Mouse (Mus musculus) small intestine, adult 2 months (tissue): Measurements from ENCODE around the gene Gcsh. TPM values are rescaled to one million over a fixed set of nuclear protein-coding genes. Genes with fewer than 3 reads are reported as not detected.

Experiments used
- H3K27ac ChIP-seq: fragments of 200-500 bp; 2 replicates; pipeline ENCODE4 v1.5.1; 2012; ENCODE audit warnings: low read depth, low read length, control low read depth, inconsistent platforms; ENCODE audit not compliant: insufficient read depth
- H3K27me3 ChIP-seq: fragments of 200-500 bp; 2 replicates; pipeline ENCODE4 v1.6.1; 2012; ENCODE audit warnings: mild to moderate bottlenecking, moderate library complexity, low read length, inconsistent platforms; ENCODE audit not compliant: control insufficient read depth, insufficient read depth
- H3K36me3 ChIP-seq: fragments of 200-500 bp; 2 replicates; pipeline ENCODE4 v1.6.1; 2012; ENCODE audit warnings: mild to moderate bottlenecking, low read length, control low read depth, inconsistent platforms; ENCODE audit not compliant: control insufficient read depth, insufficient read depth
- H3K4me1 ChIP-seq: fragments of 200-500 bp; 2 replicates; pipeline ENCODE4 v1.6.1; 2012; ENCODE audit warnings: low read length, inconsistent platforms, mixed read lengths; ENCODE audit not compliant: control insufficient read depth, insufficient read depth, insufficient read length
- H3K4me3 ChIP-seq: fragments of 200-500 bp; 2 replicates; pipeline ENCODE4 v1.5.1; 2012; ENCODE audit warnings: low read depth, mild to moderate bottlenecking, control low read depth, inconsistent platforms, low read length, moderate library complexity
- CTCF ChIP-seq: fragments of 200-500 bp; IDR thresholded peaks from 2 replicates; pipeline ENCODE4 v1.5.1; 2012; ENCODE audit warnings: low read depth, mild to moderate bottlenecking, control low read depth, inconsistent platforms, low read length, moderate library complexity, mixed read lengths; ENCODE audit not compliant: insufficient replicate concordance, insufficient read length; ENCODE audit errors: extremely low read depth
- POLR2A ChIP-seq: fragments of 200-500 bp; IDR thresholded peaks from 2 replicates; pipeline ENCODE4 v1.6.1; 2012; ENCODE audit warnings: low read depth, mild to moderate bottlenecking, control low read depth, inconsistent platforms, low read length, moderate library complexity
- WGBS: fragments of 180-500 bp; shearing (Covaris S2); methylation state at CpG from one replicate; pipeline ENCODE4 v1.1.7; 2018; 5-methylcytosine and 5-hydroxymethylcytosine counted together
- polyA plus RNA-seq: library from polyadenylated mRNA; depleted of rRNA; stranded (reverse); fragments of >200 nt; gene quantifications from 2 replicates; pipeline ENCODE4 v1.2.3, GENCODE M21; 2012

Gcsh gene
- polyA plus RNA-seq, 1 experiment = 14.6 TPM

DNA sequence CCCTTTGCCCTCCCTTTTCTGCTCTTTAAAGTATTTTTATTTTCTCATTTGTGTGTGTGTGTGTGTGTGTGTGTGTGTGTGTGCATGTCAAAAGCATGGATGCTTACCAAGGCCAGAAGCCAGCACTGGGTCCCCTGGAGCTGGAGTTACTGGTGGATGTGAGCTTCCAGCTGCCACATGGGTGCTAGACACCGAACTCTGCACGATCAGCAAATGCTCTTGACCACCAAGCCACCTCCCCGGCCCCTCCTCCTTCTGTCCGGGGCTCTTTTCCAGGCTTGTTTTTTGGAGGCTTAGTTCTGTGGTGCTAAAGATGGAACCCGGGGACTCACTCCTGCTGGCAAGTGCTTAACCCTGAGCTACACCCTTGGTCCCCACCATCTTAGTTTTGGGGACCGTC, 46.5 kb downstream of the Gcsh start:
- H3K4me3 ChIP-seq = no peak overlapping the region; the same call in 1 of the 2 replicates
- TF ChIP-seq POLR2A (no peak), CTCF (no peak)
- WGBS = 81% methylated on average over 6 of the region's 6 CpGs

DNA sequence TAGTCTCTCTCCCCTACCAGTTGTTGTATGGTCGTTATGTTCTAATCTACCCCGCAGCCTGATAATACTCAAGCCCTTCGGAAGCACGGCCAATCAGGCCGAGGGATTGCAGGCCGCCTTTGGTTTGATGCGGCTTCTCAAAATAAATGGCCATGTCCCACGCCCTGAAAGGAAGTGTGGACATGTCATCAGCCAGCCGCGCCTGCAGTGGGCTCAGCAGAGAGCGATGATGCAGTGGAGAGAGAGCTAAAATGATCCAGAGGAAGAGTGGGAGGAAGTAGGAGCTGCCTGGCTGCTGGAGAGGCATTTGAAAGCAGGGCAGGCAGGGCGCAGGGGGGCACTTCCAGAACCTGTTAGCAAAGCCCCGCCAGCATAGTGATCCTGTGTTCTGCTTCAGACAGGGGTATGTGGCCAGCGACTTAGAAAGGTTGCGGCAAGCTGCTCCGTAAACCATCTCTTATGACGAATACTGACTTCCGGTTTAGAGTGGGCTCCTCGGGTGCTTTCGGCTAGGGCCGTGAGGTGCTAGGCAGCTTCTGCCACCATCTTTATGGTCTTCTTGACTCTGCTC, 47.0 kb downstream of the Gcsh start:
- Histone ChIP-seq H3K36me3 (no peaks in the 10 kb centered on the region), H3K4me3 (peak overlapping the region; percentile 34), H3K4me1 (peaks cover 15% of the 10 kb centered on the region), H3K27ac (no peak overlapping the region), H3K27me3 (no peaks in the 10 kb centered on the region)
- WGBS = 78% methylated on average over 21 of the region's 21 CpGs
- TF ChIP-seq POLR2A = no peak
- TF ChIP-seq CTCF = no peak

More for the DNA sequence above, 46.5 kb downstream of the Gcsh start:
- Histone ChIP-seq H3K27me3 (no peaks in the 10 kb centered on the region), H3K27ac (no peak overlapping the region), H3K36me3 (no peaks in the 10 kb centered on the region), H3K4me1 (peaks cover 17% of the 10 kb centered on the region)

- H3K27ac ChIP-seq = no peak overlapping the region
- WGBS = 85% methylated on average over 9 of the region's 9 CpGs
- no peaks in the 10 kb centered on the region for H3K27me3 ChIP-seq
- TF ChIP-seq POLR2A (no peak), CTCF (no peak)
- peaks cover 13% of the 10 kb centered on the region for H3K4me1 ChIP-seq
- no peak overlapping the region for H3K4me3 ChIP-seq
- H3K36me3 ChIP-seq = no peaks in the 10 kb centered on the region
These were observed 48.0 kb downstream of the Gcsh start for GRCm38 (mm10) chr8:116945169-116945910.

- Histone ChIP-seq H3K4me1 (peaks cover 13% of the 10 kb centered on the region), H3K36me3 (no peaks in the 10 kb centered on the region), H3K27me3 (no peaks in the 10 kb centered on the region), H3K27ac (no peak overlapping the region), H3K4me3 (peak overlapping the region; percentile 84)
- TF ChIP-seq POLR2A (no peak), CTCF (no peak)
- WGBS = 10% methylated on average over 4 of the region's 4 CpGs
These were observed 49.0 kb downstream of the Gcsh start for GRCm38 (mm10) chr8:116944385-116944696.

DNA sequence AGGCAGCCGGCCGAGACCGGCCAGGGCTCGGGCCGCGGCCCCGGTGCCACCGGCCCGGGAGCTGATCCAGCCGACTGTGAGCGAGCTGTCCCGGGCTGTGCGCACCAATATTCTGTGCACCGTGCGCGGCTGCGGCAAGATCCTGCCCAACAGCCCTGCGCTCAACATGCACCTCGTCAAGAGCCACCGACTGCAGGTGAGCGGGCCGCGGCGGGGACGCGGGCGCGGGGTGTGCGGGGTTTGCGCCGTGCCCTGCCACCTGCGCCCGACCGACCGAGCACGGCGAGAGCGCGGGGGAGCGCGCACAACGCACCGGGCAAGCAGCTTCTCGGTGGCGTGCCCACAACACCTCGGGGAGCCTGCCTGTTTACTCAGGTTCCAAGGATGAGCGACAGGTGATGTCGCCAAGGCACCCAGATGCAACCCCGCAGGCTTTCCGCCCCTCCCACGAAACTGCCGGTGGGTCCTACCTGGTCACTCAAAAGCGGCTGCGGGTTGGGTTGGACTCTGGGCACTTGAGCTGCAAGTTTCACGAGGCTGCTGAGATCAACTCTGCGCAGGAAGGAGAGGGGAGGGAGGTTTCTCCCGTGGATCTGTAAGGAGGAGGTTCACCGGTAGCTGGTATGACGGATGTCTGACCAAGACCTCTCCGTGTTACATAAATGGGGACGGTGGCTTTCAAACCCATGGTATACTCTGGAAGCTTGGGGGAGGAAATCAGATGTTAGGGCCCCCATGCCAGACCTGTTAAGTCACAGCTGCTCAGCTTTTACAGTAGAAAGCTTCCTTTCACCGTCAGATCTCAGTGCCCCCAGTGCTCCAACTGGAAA, 49.6 kb downstream of the Gcsh start:
- H3K27ac ChIP-seq = no peak overlapping the region; the same call in 1 of the 2 replicates
- WGBS = under 1% methylated on average over 62 of the region's 62 CpGs
- peaks cover 13% of the 10 kb centered on the region for H3K4me1 ChIP-seq
- no peaks in the 10 kb centered on the region for H3K27me3 ChIP-seq
- peak overlapping the region; percentile 84 for H3K4me3 ChIP-seq
- no peak for TF ChIP-seq POLR2A
- no peak for TF ChIP-seq CTCF
- no peaks in the 10 kb centered on the region for H3K36me3 ChIP-seq

GRCm38 (mm10) chr8:116943161-116943554, 50.2 kb downstream of the Gcsh start, which contains the start of gene Atmin:
Atmin (plus strand) TSS chr8:116943393.
- Histone ChIP-seq H3K27me3 (no peaks in the 10 kb centered on the region), H3K4me3 (peak within 1 kb of the TSS; percentile 84), H3K27ac (no peak within 1 kb of the TSS; the same call in 1 of the 2 replicates), H3K4me1 (peaks cover 13% of the 10 kb centered on the region), H3K36me3 (no peaks in the 10 kb centered on the region)
- TF ChIP-seq CTCF (peak; percentile 78), POLR2A (no peak; the same call in 1 of the 2 replicates)
- WGBS = 0% methylated on average over 35 of the region's 46 CpGs
